Mouse (Mus musculus): Measurements from ENCODE around the gene Kiss1r. TPM values are rescaled to one million over a fixed set of nuclear protein-coding genes. Genes with fewer than 3 reads are reported as not detected.

The Kiss1r gene
- total and polyA plus RNA-seq, 2 experiments from 2014 or later, result 0.57 TPM; not detected in 1

DNA sequence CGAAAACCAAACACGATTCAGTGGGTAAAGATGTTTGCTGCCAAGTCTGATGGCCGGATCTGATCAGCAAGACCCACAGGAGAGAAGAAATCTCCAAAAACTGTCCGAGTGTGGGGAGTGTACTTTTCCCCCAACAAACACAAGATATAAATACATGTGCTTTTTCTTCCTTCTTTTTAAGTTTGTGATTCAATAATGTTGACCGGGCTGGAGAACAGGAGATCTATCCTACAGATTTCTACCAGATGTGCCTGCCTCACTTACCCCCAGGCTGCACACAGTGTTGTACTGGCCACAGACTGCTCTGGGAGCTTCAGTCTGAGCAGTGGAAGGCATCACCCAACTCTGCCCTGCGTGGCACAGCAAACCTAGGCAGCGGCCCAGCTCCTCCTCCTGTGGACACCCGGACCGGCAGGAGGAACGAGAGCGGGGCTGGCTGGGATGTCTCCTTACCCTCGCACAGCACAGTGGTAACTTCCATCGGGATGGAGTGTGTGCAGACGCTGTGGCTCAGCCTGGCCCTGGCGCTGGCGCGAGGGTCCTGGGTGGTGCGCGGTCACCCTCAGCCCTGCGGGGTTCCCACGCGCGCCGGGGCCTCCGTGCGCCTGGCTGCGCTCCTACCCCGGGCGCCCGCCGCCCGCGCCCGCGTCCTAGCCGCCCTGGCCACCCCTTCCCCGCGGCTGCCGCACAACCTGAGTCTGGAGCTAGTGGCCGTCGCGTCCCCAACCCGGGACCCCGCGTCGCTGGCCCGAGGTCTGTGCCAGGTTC lies 53.8 kb downstream of the Kiss1r start, which contains the start of gene Grin3b:
TSS of gene Grin3b (plus strand) at position 301 of the 768 bp plus-strand sequence.
- H3K4me3 ChIP-seq (ENCODE audit: low read depth, low read length), result peak within 1 kb of the TSS; percentile 35
- H3K27me3 ChIP-seq (ENCODE audit: control insufficient read depth, insufficient read depth, low read length), result peaks cover 28% of the 10 kb centered on the region
- TF ChIP-seq CTCF (IDR thresholded peaks at IDR 0.05; ENCODE audit: low read depth) (no peak), EP300 (IDR thresholded peaks at IDR 0.05; ENCODE audit: low read depth) (no peak)
- DNase-seq (ENCODE audit: low spot score), result no peak
- peak within 1 kb of the TSS; percentile 59 for H3K4me2 ChIP-seq (ENCODE audit: low read depth, low read length)
- H3K4me1 ChIP-seq (ENCODE audit: control insufficient read depth, insufficient read depth), result no peaks in the 10 kb centered on the region
- ATAC-seq (ENCODE audit: insufficient read depth, low read depth), result peak; percentile 7
- WGBS, result 9% methylated on average over 44 of the region's 47 CpGs
- no peak within 1 kb of the TSS for H3K27ac ChIP-seq (ENCODE audit: low read depth)
- H3K9me3 ChIP-seq (replicated peaks; ENCODE audit: control insufficient read depth, low read length), result no peaks in the 10 kb centered on the region
- peaks cover 37% of the 10 kb centered on the region for H3K36me3 ChIP-seq (replicated peaks; ENCODE audit: control insufficient read depth, insufficient read depth, low read length)
- peak within 1 kb of the TSS; percentile 30; the same call in 1 of the 2 replicates for H3K9ac ChIP-seq (replicated peaks; ENCODE audit: low read depth, low read length)

GRCm38 (mm10) chr10:79971183-79971497 lies 54.4 kb downstream of the Kiss1r start:
- Histone ChIP-seq H3K9me3 (replicated peaks; ENCODE audit: control insufficient read depth, low read length) (no peaks in the 10 kb centered on the region), H3K27me3 (ENCODE audit: control insufficient read depth, insufficient read depth, low read length) (peaks cover 28% of the 10 kb centered on the region), H3K4me1 (ENCODE audit: control insufficient read depth, insufficient read depth) (no peaks in the 10 kb centered on the region), H3K27ac (ENCODE audit: low read depth) (no peak overlapping the region), H3K9ac (replicated peaks; ENCODE audit: low read depth, low read length) (peak overlapping the region; percentile 30; the same call in 1 of the 2 replicates), H3K4me2 (ENCODE audit: low read depth, low read length) (peak overlapping the region; percentile 59), H3K4me3 (ENCODE audit: low read depth, low read length) (peak overlapping the region; percentile 35), H3K36me3 (replicated peaks; ENCODE audit: control insufficient read depth, insufficient read depth, low read length) (peaks cover 37% of the 10 kb centered on the region)
- TF ChIP-seq EP300 (IDR thresholded peaks at IDR 0.05; ENCODE audit: low read depth) (no peak), CTCF (IDR thresholded peaks at IDR 0.05; ENCODE audit: low read depth) (no peak)
- DNase-seq (ENCODE audit: low spot score) (no peak), ATAC-seq (ENCODE audit: insufficient read depth, low read depth) (no peak)
- 3% methylated on average over 21 of the region's 21 CpGs for WGBS

Other genes with a start within 250 kb of the Kiss1r start
Only the 30 nearest of the 35 such genes appear.
- gene Bsg, start 212.5 kb upstream of the Kiss1r start, total RNA-seq (2014; rRNA removed; ENCODE audit: low replicate concordance), result 1,449 and 1,606 TPM in 2 replicates
- gene Bsg, start 212.5 kb upstream of the Kiss1r start, polyA plus RNA-seq (2015; fragmentation: Nextera tagmentation; extraction: Ambion mirVana), result 1,256 and 1,260 TPM in 2 replicates
- 3.5 and 5.5 TPM in 2 replicates for gene Hcn2, start 200.3 kb upstream of the Kiss1r start, total RNA-seq (2014; rRNA removed; ENCODE audit: low replicate concordance)
- gene Hcn2, start 200.3 kb upstream of the Kiss1r start, polyA plus RNA-seq (2015; fragmentation: Nextera tagmentation; extraction: Ambion mirVana), result 0.40 and 0.45 TPM in 2 replicates
- gene Polrmt, start 170.4 kb upstream of the Kiss1r start, total RNA-seq (2014; rRNA removed; ENCODE audit: low replicate concordance), result 36.9 and 56.2 TPM in 2 replicates
- gene Polrmt, start 170.4 kb upstream of the Kiss1r start, polyA plus RNA-seq (2015; fragmentation: Nextera tagmentation; extraction: Ambion mirVana), result 25.1 and 26.3 TPM in 2 replicates
- not detected in 2 replicates for gene Fgf22, start 161.9 kb upstream of the Kiss1r start, total RNA-seq (2014; rRNA removed; ENCODE audit: low replicate concordance)
- 0.14 TPM in 1 of 2 replicates, not detected in the other for gene Fgf22, start 161.9 kb upstream of the Kiss1r start, polyA plus RNA-seq (2015; fragmentation: Nextera tagmentation; extraction: Ambion mirVana)
- gene Rnf126, start 150.0 kb upstream of the Kiss1r start, total RNA-seq (2014; rRNA removed; ENCODE audit: low replicate concordance), result 38.6 and 67.5 TPM in 2 replicates
- 35.9 and 37.6 TPM in 2 replicates for gene Rnf126, start 150.0 kb upstream of the Kiss1r start, polyA plus RNA-seq (2015; fragmentation: Nextera tagmentation; extraction: Ambion mirVana)
- gene Fstl3, start 139.7 kb upstream of the Kiss1r start, total RNA-seq (2014; rRNA removed; ENCODE audit: low replicate concordance), result 21.4 and 28.0 TPM in 2 replicates
- 13.2 and 13.7 TPM in 2 replicates for gene Fstl3, start 139.7 kb upstream of the Kiss1r start, polyA plus RNA-seq (2015; fragmentation: Nextera tagmentation; extraction: Ambion mirVana)
- 1.3 and 1.4 TPM in 2 replicates for gene Prss57, start 126.0 kb upstream of the Kiss1r start, total RNA-seq (2014; rRNA removed; ENCODE audit: low replicate concordance)
- not detected in 2 replicates for gene Prss57, start 126.0 kb upstream of the Kiss1r start, polyA plus RNA-seq (2015; fragmentation: Nextera tagmentation; extraction: Ambion mirVana)
- gene Palm, start 123.4 kb upstream of the Kiss1r start, total RNA-seq (2014; rRNA removed; ENCODE audit: low replicate concordance), result 31.2 and 52.3 TPM in 2 replicates
- 39.8 and 44.0 TPM in 2 replicates for gene Palm, start 123.4 kb upstream of the Kiss1r start, polyA plus RNA-seq (2015; fragmentation: Nextera tagmentation; extraction: Ambion mirVana)
- gene Misp, start 96.0 kb upstream of the Kiss1r start, total RNA-seq (2014; rRNA removed; ENCODE audit: low replicate concordance), result not detected in 2 replicates
- 0.08 and 0.41 TPM in 2 replicates for gene Misp, start 96.0 kb upstream of the Kiss1r start, polyA plus RNA-seq (2015; fragmentation: Nextera tagmentation; extraction: Ambion mirVana)
- gene Ptbp1, start 62.5 kb upstream of the Kiss1r start, total RNA-seq (2014; rRNA removed; ENCODE audit: low replicate concordance), result 186 and 196 TPM in 2 replicates
- gene Ptbp1, start 62.5 kb upstream of the Kiss1r start, polyA plus RNA-seq (2015; fragmentation: Nextera tagmentation; extraction: Ambion mirVana), result 39.8 and 40.4 TPM in 2 replicates
- not detected in 2 replicates for gene Prtn3, start 42.5 kb upstream of the Kiss1r start, total RNA-seq (2014; rRNA removed; ENCODE audit: low replicate concordance)
- gene Prtn3, start 42.5 kb upstream of the Kiss1r start, polyA plus RNA-seq (2015; fragmentation: Nextera tagmentation; extraction: Ambion mirVana), result 0.70 and 0.74 TPM in 2 replicates
- gene Plppr3, start 42.3 kb upstream of the Kiss1r start, total RNA-seq (2014; rRNA removed; ENCODE audit: low replicate concordance), result 3.2 and 5.9 TPM in 2 replicates
- 2.5 and 3.0 TPM in 2 replicates for gene Plppr3, start 42.3 kb upstream of the Kiss1r start, polyA plus RNA-seq (2015; fragmentation: Nextera tagmentation; extraction: Ambion mirVana)
- gene Elane, start 30.7 kb upstream of the Kiss1r start, total RNA-seq (2014; rRNA removed; ENCODE audit: low replicate concordance), result not detected in 2 replicates
- gene Elane, start 30.7 kb upstream of the Kiss1r start, polyA plus RNA-seq (2015; fragmentation: Nextera tagmentation; extraction: Ambion mirVana), result not detected in 2 replicates
- gene Cfd, start 26.1 kb upstream of the Kiss1r start, total RNA-seq (2014; rRNA removed; ENCODE audit: low replicate concordance), result 0.19 TPM in 1 of 2 replicates, not detected in the other
- gene Cfd, start 26.1 kb upstream of the Kiss1r start, polyA plus RNA-seq (2015; fragmentation: Nextera tagmentation; extraction: Ambion mirVana), result 0.22 TPM in 1 of 2 replicates, not detected in the other
- gene Med16, start 8.0 kb upstream of the Kiss1r start, total RNA-seq (2014; rRNA removed; ENCODE audit: low replicate concordance), result 64.7 and 77.6 TPM in 2 replicates
- 30.9 and 36.2 TPM in 2 replicates for gene Med16, start 8.0 kb upstream of the Kiss1r start, polyA plus RNA-seq (2015; fragmentation: Nextera tagmentation; extraction: Ambion mirVana)
- not detected in 2 replicates for gene Gm26602, start 6.1 kb upstream of the Kiss1r start, total RNA-seq (2014; rRNA removed; ENCODE audit: low replicate concordance)
- gene Gm26602, start 6.1 kb upstream of the Kiss1r start, polyA plus RNA-seq (2015; fragmentation: Nextera tagmentation; extraction: Ambion mirVana), result 4.0 and 6.0 TPM in 2 replicates
- 40.9 and 58.4 TPM in 2 replicates for gene R3hdm4, start 4.2 kb downstream of the Kiss1r start, total RNA-seq (2014; rRNA removed; ENCODE audit: low replicate concordance)
- gene R3hdm4, start 4.2 kb downstream of the Kiss1r start, polyA plus RNA-seq (2015; fragmentation: Nextera tagmentation; extraction: Ambion mirVana), result 104 and 107 TPM in 2 replicates
- gene Arid3a, start 10.1 kb downstream of the Kiss1r start, total RNA-seq (2014; rRNA removed; ENCODE audit: low replicate concordance), result 5.3 and 5.6 TPM in 2 replicates
- 0.65 and 0.77 TPM in 2 replicates for gene Arid3a, start 10.1 kb downstream of the Kiss1r start, polyA plus RNA-seq (2015; fragmentation: Nextera tagmentation; extraction: Ambion mirVana)
- gene Wdr18, start 43.2 kb downstream of the Kiss1r start, total RNA-seq (2014; rRNA removed; ENCODE audit: low replicate concordance), result 29.3 and 51.5 TPM in 2 replicates
- 54.3 and 58.4 TPM in 2 replicates for gene Wdr18, start 43.2 kb downstream of the Kiss1r start, polyA plus RNA-seq (2015; fragmentation: Nextera tagmentation; extraction: Ambion mirVana)
- not detected in 2 replicates for gene Grin3b, start 53.7 kb downstream of the Kiss1r start, total RNA-seq (2014; rRNA removed; ENCODE audit: low replicate concordance)
- gene Grin3b, start 53.7 kb downstream of the Kiss1r start, polyA plus RNA-seq (2015; fragmentation: Nextera tagmentation; extraction: Ambion mirVana), result 0.29 and 0.34 TPM in 2 replicates
- 162 and 182 TPM in 2 replicates for gene Tmem259, start 67.4 kb downstream of the Kiss1r start, total RNA-seq (2014; rRNA removed; ENCODE audit: low replicate concordance)
- gene Tmem259, start 67.4 kb downstream of the Kiss1r start, polyA plus RNA-seq (2015; fragmentation: Nextera tagmentation; extraction: Ambion mirVana), result 18.0 and 18.1 TPM in 2 replicates
- gene Cnn2, start 71.6 kb downstream of the Kiss1r start, total RNA-seq (2014; rRNA removed; ENCODE audit: low replicate concordance), result 142 and 158 TPM in 2 replicates
- gene Cnn2, start 71.6 kb downstream of the Kiss1r start, polyA plus RNA-seq (2015; fragmentation: Nextera tagmentation; extraction: Ambion mirVana), result 126 and 149 TPM in 2 replicates
- 10.4 and 11.4 TPM in 2 replicates for gene Abca7, start 79.5 kb downstream of the Kiss1r start, total RNA-seq (2014; rRNA removed; ENCODE audit: low replicate concordance)
- 1.9 TPM in 2 replicates for gene Abca7, start 79.5 kb downstream of the Kiss1r start, polyA plus RNA-seq (2015; fragmentation: Nextera tagmentation; extraction: Ambion mirVana)
- gene Arhgap45, start 99.7 kb downstream of the Kiss1r start, total RNA-seq (2014; rRNA removed; ENCODE audit: low replicate concordance), result 3.9 and 11.0 TPM in 2 replicates
- gene Arhgap45, start 99.7 kb downstream of the Kiss1r start, polyA plus RNA-seq (2015; fragmentation: Nextera tagmentation; extraction: Ambion mirVana), result 1.9 TPM in 2 replicates
- gene Polr2e, start 122.8 kb downstream of the Kiss1r start, total RNA-seq (2014; rRNA removed; ENCODE audit: low replicate concordance), result 70.6 and 106 TPM in 2 replicates
- gene Polr2e, start 122.8 kb downstream of the Kiss1r start, polyA plus RNA-seq (2015; fragmentation: Nextera tagmentation; extraction: Ambion mirVana), result 120 and 123 TPM in 2 replicates
- 490 and 500 TPM in 2 replicates for gene Gpx4, start 130.2 kb downstream of the Kiss1r start, total RNA-seq (2014; rRNA removed; ENCODE audit: low replicate concordance)
- gene Gpx4, start 130.2 kb downstream of the Kiss1r start, polyA plus RNA-seq (2015; fragmentation: Nextera tagmentation; extraction: Ambion mirVana), result 874 and 900 TPM in 2 replicates
- 21.1 and 22.0 TPM in 2 replicates for gene Sbno2, start 188.6 kb downstream of the Kiss1r start, total RNA-seq (2014; rRNA removed; ENCODE audit: low replicate concordance)
- gene Sbno2, start 188.6 kb downstream of the Kiss1r start, polyA plus RNA-seq (2015; fragmentation: Nextera tagmentation; extraction: Ambion mirVana), result 5.9 and 6.3 TPM in 2 replicates
- gene Stk11, start 198.8 kb downstream of the Kiss1r start, total RNA-seq (2014; rRNA removed; ENCODE audit: low replicate concordance), result 40.3 and 57.4 TPM in 2 replicates
- gene Stk11, start 198.8 kb downstream of the Kiss1r start, polyA plus RNA-seq (2015; fragmentation: Nextera tagmentation; extraction: Ambion mirVana), result 10.6 and 10.8 TPM in 2 replicates
- 970 and 972 TPM in 2 replicates for gene Atp5d, start 221.7 kb downstream of the Kiss1r start, total RNA-seq (2014; rRNA removed; ENCODE audit: low replicate concordance)
- gene Atp5d, start 221.7 kb downstream of the Kiss1r start, polyA plus RNA-seq (2015; fragmentation: Nextera tagmentation; extraction: Ambion mirVana), result 1,858 and 1,876 TPM in 2 replicates
- 2.8 and 5.9 TPM in 2 replicates for gene Cbarp, start 223.9 kb downstream of the Kiss1r start, total RNA-seq (2014; rRNA removed; ENCODE audit: low replicate concordance)
- 1.0 and 1.1 TPM in 2 replicates for gene Cbarp, start 223.9 kb downstream of the Kiss1r start, polyA plus RNA-seq (2015; fragmentation: Nextera tagmentation; extraction: Ambion mirVana)

Measured in heart, postnatal 0 days (tissue).